Mouse (Mus musculus) heart, adult 11 months (tissue): ENCODE data around the gene Myl6.

Experiments used
- DNase-seq: peaks from one replicate; pipeline ENCODE4 v3.0.0; 2022

Myl6 gene

DNA sequence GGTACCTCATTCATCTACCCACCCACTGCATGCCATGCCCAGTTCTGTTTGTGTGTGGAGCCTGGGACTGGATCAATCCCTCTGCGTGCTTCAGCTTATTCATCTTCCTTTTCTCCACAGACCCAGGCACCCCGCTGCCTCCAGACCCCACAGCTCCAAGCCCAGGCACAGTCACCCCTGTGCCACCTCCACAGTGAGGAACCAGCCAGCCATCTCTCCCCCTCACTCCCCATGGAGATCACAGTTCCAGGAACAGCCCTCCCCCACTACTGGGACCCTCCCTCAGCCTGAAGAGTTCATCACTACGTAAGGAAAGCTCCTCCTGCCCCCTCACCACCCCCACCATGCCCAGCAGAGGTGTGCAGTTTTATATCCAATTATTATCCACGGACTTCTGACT, 5.2 kb downstream of the Myl6 start:
- peak; percentile 94 for DNase-seq

GRCm38 (mm10) chr10:128487861-128488712, 5.9 kb downstream of the Myl6 start:
- peak; percentile 93 for DNase-seq

DNA sequence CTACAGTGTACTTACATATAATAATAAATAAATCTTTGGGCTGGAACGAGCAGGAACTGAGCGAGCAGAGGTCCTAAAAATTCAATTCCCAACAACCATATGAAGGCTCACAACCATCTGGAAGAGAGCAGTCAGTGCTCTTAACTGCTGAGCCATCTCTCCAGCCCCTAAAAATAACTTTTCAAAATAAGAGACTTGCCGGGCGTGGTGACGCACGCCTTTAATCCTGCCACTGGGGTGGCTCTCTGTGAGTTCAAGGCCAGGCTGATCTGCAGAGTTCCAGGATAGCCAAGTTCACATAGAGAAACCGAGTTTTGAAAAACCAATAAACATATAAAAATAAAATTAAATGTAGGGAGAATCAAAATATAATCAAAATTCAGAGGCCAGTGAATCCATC, 7.6 kb downstream of the Myl6 start:
- DNase-seq = no peak

GRCm38 (mm10) chr10:128474366-128474765, 19.6 kb downstream of the Myl6 start:
- DNase-seq = no peak

DNA sequence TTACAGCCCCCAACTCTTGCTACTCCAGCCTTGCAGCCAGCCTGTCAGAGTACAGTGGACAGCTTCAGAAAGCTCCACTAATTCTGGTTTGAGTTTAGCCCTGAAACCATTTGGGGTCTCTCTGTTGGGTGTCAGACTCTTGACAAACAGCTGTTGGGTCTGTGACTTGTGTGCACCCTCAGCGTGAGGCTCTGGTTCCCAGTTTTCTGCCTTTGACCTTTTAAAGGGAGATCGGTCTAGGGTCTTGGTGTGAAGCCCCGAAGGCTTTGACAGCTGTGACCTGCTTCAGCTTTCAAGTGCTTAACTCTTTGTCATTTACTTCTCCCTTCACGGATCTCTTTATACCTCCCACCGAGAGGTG, 33.7 kb downstream of the Myl6 start:
- DNase-seq = no peak

DNA sequence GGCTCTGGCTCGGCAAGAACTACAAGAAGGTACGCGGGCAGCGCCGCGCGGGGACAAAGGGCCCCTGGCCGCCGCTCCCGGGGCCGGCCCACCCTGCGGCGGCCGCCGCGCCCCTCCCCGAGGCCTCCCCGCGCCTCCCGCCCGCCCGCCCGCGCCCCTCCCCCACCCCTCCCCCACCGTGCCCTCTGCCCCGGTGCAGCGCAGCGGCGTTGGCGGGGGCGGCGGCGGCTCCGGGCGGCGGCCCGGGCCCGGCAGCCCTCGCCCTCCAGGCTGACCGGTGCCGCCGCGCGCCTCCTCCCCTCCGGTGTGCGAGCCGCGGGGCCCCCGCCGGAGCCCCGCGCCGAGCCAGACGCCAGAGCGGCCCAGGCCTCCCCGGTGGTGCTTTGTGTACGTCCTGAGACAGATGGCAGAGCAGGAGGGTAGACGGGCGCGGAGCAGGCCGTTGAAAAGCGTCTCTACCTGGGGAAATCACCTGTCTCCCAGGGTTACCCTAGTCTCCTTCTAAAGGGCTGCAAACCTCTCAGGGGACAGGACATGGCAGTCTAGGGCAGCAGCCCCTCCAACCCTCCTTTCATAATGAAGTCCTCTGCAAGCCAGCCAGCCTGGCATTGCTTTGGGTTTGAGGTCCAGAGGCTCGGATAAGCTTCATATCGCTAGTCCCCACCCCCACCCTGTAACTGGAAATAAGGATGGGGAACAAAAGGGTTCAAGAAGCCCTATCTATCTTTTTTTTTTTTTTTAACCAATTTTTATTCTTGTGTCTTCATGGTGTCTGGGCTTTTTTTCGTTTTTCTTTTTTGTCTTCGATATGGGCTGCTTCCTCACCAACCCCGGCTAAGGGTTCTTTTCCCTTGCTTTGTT, 34.3 kb downstream of the Myl6 start:
- no peak for DNase-seq

- DNase-seq = peak; percentile 99
Observed at GRCm38 (mm10) chr10:128458719-128459408, 35.1 kb downstream of the Myl6 start, which contains the start of gene Smarcc2. Smarcc2 (plus strand) TSS chr10:128459248.

DNA sequence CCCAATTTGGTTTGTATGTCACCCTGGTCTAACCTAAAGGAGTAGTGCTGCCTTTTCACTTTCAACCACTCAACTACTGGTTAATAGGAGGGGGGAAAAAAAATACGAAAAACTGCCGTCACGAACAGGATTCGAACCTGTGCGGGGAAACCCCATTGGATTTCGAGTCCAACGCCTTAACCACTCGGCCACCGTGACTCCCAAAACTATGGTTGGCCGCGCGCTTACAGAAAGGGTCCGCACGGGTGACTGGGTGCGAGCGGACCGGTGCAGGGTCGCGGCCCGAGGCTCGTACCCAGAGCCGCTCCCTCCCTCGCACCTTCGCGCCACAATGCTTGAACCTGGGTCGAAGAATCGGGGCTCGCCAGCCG, 35.6 kb downstream of the Myl6 start:
- no peak for DNase-seq

- DNase-seq = no peak
Observed at GRCm38 (mm10) chr10:128457676-128458075, 36.3 kb downstream of the Myl6 start.

DNA sequence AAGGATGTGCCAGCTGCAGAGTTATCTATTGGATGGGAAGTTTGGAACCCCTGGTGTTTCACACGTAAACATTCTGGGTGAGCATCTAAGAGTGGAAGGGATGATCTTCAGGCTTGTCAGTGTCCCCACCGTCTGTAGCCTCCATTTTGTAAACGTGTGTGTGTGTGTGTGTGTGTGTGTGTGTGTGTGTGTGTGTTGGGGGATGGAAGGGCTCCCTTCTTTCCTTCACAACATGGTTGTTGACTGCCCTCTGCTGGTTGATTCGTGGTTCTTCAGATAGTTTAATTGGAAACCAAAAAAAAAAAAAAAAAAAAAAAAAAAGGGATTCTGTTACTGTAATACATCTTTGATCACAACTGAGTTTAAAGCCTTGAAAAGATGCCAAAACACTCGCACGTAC, 38.7 kb downstream of the Myl6 start:
- peak; percentile 95 for DNase-seq

GRCm38 (mm10) chr10:128454471-128454870, 39.5 kb downstream of the Myl6 start:
- DNase-seq = no peak

GRCm38 (mm10) chr10:128451014-128451413, 42.9 kb downstream of the Myl6 start:
- no peak for DNase-seq

GRCm38 (mm10) chr10:128445407-128445806, 48.5 kb downstream of the Myl6 start:
- no peak for DNase-seq

DNA sequence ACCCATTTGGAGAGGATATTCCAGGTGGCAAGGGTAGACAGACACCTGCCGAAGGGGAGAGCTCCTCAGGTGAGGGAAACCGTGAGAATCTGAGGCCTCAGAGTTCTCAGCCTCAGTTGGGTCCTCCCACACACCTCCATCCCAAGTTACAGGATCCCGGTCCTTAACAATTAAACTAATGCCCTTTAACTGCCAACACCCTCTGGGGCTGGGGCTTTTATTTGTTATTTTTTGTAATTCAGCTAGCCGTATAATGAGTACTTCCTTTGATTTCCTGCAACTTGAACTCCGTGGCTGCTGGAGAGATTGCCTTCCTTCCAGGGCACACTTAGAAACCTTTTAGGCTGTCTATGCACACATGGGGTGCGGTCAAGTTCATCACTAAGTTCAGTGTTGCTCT, 49.6 kb downstream of the Myl6 start:
- no peak for DNase-seq

- no peak for DNase-seq
Observed at GRCm38 (mm10) chr10:128442718-128443117, 51.2 kb downstream of the Myl6 start.

GRCm38 (mm10) chr10:128441324-128442119, 52.4 kb downstream of the Myl6 start:
- no peak for DNase-seq
